In the genomic region with DNA sequence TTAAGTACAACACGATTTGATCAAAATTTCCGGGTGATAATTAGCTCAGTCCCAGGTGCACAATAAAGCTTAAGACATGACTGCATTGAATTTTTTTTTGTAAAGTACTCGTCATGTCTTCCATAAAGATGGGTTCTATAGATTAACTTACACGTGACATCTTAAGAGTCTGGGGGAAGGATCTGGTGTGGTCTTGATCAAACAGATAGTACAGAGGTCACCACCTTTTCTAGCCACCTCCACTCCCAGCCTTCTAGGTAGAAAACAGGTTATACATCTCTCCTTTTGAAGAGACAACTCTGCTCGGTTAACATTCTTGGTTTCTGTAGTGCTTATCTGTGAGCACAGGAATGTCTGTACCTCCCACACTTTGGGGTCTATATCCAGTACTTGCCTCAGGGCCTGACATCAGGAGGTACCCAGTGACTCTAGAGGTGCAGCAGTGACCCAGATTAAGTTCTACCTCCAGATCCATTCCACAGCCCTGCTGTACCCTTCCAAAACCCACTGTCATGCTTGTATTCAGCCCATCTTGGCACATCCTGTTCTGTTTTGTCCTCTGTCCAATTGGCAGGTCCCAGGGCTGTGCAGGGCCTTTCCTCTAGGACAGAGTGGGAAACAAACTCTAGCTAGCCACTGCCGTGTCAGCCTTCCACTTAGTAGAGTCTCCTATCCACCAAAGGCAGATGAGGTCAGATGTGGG, we compare ENCODE assay signal across 1 mouse cellular context.
TF ChIP-seq lines count a peak whose summit lies in the region.

No protein-coding gene starts in this region.

TF ChIP-seq in myocyte, 11 proteins besides CTCF, POLR2A, EP300 and RAD21:
- TF ChIP-seq POLR2AphosphoS2 (IDR thresholded peaks at IDR 0.05; ENCODE audit: insufficient read length, low read depth) = no peak
- TF ChIP-seq SRF (IDR thresholded peaks at IDR 0.05; ENCODE audit: control insufficient read depth, insufficient read length, low read depth) = no peak
- TF ChIP-seq MAX (IDR thresholded peaks at IDR 0.05; ENCODE audit: low read depth) = no peak
- TF ChIP-seq USF1 (IDR thresholded peaks at IDR 0.05; ENCODE audit: low read depth) = no peak
- no peak for TF ChIP-seq E2F4 (IDR thresholded peaks at IDR 0.05; ENCODE audit: insufficient read depth)
- no peak for TF ChIP-seq CEBPB (IDR thresholded peaks at IDR 0.05; ENCODE audit: insufficient read depth, poor library complexity, severe bottlenecking)
- TF ChIP-seq TCF3 (IDR thresholded peaks at IDR 0.05; ENCODE audit: insufficient read length, low read depth) = no peak
- no peak for TF ChIP-seq REST (IDR thresholded peaks at IDR 0.05; ENCODE audit: insufficient read depth, insufficient read length)
- TF ChIP-seq TCF12 (IDR thresholded peaks at IDR 0.05; ENCODE audit: insufficient read depth, poor library complexity, severe bottlenecking) = no peak
- no peak for TF ChIP-seq MYOG (IDR thresholded peaks at IDR 0.05; ENCODE audit: control insufficient read depth in 1 of 3, insufficient read depth in 1 of 3, insufficient read length in 2 of 3, low read depth in 2 of 3)
TF ChIP-seq in myocyte: peak in this region for 0.
